Mouse (Mus musculus) naive thymus-derived CD4-positive, alpha-beta T cell, adult 5 months (primary cell): ENCODE results near the gene Col6a5. TPM values are rescaled to one million over a fixed set of nuclear protein-coding genes. Genes with fewer than 3 reads are reported as not detected.

Experiments
- polyA plus RNA-seq: library from polyadenylated mRNA; unstranded; fragments of 100-300 nt; shearing (Covaris generic); gene quantifications from one replicate; pipeline ENCODE4 v1.2.1, GENCODE M21; 2017

Gene Col6a5
- polyA plus RNA-seq, result not detected

DNA sequence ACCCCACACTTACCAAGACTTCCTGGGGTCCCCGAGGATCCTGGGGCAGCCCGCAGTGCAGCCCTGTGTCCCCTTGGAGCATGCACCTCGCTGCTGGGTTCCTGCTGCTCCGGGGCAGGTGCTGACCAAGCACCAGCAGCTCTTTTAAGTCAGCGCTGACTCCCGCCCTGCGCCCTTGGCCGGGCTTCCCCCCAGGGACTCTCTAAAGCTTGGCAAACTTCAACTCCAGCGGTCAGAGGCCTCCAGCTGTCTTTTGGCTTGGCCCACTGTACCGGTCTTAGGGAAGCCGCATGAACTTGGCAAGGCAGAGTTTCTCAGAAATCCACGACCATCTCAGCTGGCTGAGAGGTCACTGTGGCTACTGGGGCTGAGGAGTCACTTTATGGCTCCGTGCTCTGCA lies at the start of gene Col6a5:
Gene Col6a5, minus strand, starts transcription at position 111 of the 400 bp plus-strand sequence.

DNA sequence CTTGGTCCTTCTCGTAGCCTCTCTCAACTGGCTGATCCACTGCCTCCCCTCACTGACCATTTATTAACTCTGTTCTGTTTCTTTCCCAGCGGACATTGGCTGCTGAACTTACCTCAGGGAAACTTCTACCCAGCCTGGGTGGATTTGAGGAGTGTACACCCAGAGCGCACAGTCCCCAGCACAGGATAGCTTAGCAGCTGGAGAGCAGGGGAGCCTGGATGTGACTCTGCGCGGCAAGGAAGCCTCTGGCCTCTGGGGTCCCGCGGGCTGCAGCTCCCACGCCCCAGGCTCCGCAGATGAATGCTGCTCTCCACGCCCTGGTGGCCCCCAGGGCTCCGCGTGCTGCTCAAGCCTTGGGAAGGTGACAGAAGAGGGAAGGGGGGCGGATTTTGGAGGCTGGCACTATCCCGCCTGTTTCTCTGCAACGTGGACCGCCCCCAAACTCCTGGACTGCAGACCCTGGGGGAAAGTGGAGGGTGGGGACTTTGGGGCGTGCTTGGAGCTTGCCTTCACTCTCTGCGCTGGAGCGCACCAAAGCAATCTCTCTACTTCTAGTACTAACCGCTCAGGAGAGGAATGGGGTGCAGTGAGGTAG lies 132.6 kb downstream of the Col6a5 start, which contains the start of gene Col6a6:
Gene Col6a6, minus strand, starts transcription at position 370 of the 595 bp plus-strand sequence.

Other genes with a start within 250 kb of the Col6a5 start
- gene Col6a6, start 132.5 kb downstream of the Col6a5 start, polyA plus RNA-seq, result not detected
- not detected for gene Col6a4, start 136.1 kb upstream of the Col6a5 start, polyA plus RNA-seq
- 4.4 TPM for gene Glyctk, start 197.5 kb upstream of the Col6a5 start, polyA plus RNA-seq
- gene Wdr82, start 210.3 kb upstream of the Col6a5 start, polyA plus RNA-seq, result 64.4 TPM
- 41.3 TPM for gene Ppm1m, start 239.1 kb upstream of the Col6a5 start, polyA plus RNA-seq
- gene Twf2, start 242.5 kb upstream of the Col6a5 start, polyA plus RNA-seq, result 141 TPM